Mouse (Mus musculus): ENCODE measurements around the gene Gca.
"Not testable (repeated sequence)": the region's sequence is repeated elsewhere in the genome, so short reads cannot be mapped to it uniquely, and the experiment has no call there.

The Gca gene

DNA sequence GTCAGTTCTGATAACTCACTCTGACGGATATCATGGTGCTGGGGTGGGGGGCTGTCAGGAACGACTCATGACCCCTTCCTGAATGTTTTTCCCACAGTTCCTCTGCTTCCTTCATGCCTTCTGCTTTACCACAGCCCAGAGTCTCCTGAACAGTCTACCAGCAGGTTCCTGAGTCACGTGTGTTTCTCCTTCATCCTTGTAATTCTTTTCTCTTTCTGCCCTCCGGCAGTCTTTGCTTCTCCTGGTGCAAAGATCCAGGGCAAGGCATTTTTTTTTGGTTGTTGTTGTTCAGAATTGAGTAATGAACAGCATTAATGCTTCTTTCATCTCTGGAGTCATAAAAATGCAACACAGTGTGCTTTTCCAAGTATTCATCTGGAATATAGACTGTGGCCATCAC is 6.7 kb downstream of the Gca start:
- no peak for DNase-seq

- DNase-seq = no peak
These were observed 8.7 kb downstream of the Gca start for GRCm38 (mm10) chr2:62672788-62673187.

GRCm38 (mm10) chr2:62681667-62682066 is 17.6 kb downstream of the Gca start:
- no peak for DNase-seq

GRCm38 (mm10) chr2:62684989-62685595 is 21.0 kb downstream of the Gca start:
- DNase-seq = no peak

DNA sequence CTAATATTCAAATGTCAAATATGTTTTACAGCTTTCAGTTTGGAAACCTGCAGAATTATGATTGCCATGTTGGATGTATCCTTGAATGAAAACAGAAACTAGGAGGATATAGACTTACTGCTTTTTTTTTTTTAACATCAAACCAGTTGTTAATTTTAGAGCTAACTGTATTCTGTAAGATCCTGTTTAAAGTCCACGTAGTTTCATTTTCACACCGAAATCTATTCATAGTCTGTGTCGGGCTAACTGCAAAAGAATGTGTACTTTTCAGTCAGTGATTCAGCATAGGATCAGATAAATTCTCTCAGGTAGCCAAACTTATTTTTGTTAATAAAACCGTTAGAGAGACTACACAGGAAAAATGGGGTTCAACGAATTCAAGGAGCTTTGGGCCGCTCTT is 21.8 kb downstream of the Gca start:
- no peak for DNase-seq

- DNase-seq = no peak
These were observed 42.2 kb downstream of the Gca start for GRCm38 (mm10) chr2:62706313-62706712.

GRCm38 (mm10) chr2:62709633-62710032 is 45.5 kb downstream of the Gca start:
- no peak for DNase-seq

- DNase-seq = not testable (repeated sequence)
These were observed 50.3 kb downstream of the Gca start for GRCm38 (mm10) chr2:62714362-62714761.

DNA sequence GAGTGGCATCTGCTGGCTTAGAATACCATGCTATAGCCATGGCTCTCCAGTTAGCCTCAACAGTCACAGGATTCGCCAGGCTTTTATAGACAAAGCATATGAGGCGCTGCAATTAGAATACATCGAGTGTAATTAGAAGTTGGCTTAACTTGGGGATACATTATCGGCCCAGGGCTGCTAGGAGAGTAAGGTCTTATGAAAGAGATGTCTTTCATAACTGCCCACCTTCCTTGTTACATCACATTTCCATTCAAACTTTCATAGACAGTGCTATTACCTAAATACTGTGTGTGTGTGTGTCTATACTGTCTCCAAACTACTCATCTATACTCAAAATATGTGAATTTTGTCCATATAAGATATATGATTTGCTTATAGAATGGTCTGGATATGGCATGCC is 51.2 kb downstream of the Gca start:
- DNase-seq = no peak

GRCm38 (mm10) chr2:62717270-62717669 is 53.2 kb downstream of the Gca start:
- no peak for DNase-seq

DNA sequence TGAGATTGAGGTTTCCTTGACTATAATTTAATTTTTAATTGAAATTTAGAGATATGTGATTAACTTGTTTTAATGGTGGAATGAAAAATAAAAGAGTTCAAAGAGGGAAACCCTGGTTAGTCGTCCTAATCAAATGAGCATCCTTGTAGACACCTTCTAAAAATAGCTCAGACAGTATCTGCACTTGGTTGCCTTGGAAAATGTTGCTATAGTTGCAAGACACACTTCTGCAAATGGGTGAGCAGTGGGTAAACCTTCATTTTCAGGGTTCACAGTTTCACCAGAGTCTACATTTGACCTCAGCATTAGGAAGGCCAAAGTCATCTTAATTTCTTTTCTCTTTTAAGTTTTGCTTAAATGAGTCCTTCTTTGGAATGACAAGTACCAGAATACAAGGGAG is 54.3 kb downstream of the Gca start:
- DNase-seq = no peak

- DNase-seq = no peak
These were observed 61.9 kb downstream of the Gca start for GRCm38 (mm10) chr2:62725946-62726345.

DNA sequence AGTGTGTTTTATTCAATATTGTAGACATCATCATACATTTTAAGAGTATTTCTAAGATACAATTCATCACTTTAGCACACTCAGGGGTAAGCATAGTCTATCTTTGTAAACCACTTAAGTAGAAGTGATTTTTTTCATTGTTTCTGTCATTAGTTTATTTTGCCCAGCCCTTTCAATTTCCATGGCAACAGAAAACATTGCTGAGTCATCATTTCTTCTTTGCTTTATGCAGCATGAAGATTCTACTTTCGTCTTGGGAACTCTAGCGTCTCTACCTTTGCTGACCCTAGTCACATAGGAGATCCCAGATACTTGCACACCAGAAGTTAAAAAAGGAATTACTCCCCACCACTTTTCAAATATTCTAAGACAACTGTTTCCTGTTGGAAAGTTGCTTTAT is 63.6 kb downstream of the Gca start:
- DNase-seq = no peak

DNA sequence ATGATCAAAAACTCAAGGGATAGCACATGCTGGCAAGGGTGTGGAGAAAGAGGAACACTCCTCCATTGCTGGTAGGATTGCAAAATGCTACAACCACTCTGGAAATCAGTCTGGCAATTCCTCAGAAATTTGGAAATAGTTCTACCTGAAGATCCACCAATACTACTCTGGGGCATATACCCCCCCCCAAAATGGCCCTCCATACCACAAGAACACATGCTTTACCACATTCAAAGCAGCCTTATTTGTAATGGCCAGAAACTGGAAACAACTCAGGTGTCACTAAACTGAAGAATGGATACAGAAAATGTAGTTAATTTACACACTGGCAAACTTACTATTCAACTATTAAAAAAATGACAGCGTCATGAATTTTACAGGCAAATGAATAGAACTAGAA is 66.6 kb downstream of the Gca start:
- no peak for DNase-seq

- no peak for DNase-seq
These were observed 79.0 kb downstream of the Gca start for GRCm38 (mm10) chr2:62743098-62743497.
